Mouse (Mus musculus): ENCODE measurements around the gene Eif3d.

The Eif3d gene

GRCm38 (mm10) chr15:77930986-77931688 lies 39.5 kb downstream of the Eif3d start:
- Histone ChIP-seq H3K4me1 (replicated peaks; ENCODE audit: low read depth, low read length) (peaks cover 41% of the 10 kb centered on the region), H3K27me3 (ENCODE audit: insufficient read depth, low read length) (peaks cover 5% of the 10 kb centered on the region; the same call in 1 of the 2 replicates), H3K9me3 (ENCODE audit: low read length) (no peaks in the 10 kb centered on the region), H3K36me3 (ENCODE audit: insufficient read depth, low read length) (peaks cover 17% of the 10 kb centered on the region), H3K4me3 (replicated peaks; ENCODE audit: low read length) (no peak overlapping the region)
- TF ChIP-seq CTCF (conservative IDR thresholded peaks at IDR 0.05; ENCODE audit: low read length) (no peak), POU5F1 (IDR thresholded peaks at IDR 0.05; ENCODE audit: borderline replicate concordance, low read length) (no peak)

- H3K4me1 ChIP-seq (replicated peaks; ENCODE audit: low read depth, low read length), result peaks cover 43% of the 10 kb centered on the region
- no peak for TF ChIP-seq NANOG (IDR thresholded peaks at IDR 0.05; ENCODE audit: borderline replicate concordance, low read length)
- no peak for TF ChIP-seq POU5F1 (IDR thresholded peaks at IDR 0.05; ENCODE audit: borderline replicate concordance, low read length)
- no peak for TF ChIP-seq CTCF (conservative IDR thresholded peaks at IDR 0.05; ENCODE audit: low read length)
- H3K27me3 ChIP-seq (ENCODE audit: insufficient read depth, low read length), result peaks cover 3% of the 10 kb centered on the region; the same call in 1 of the 2 replicates
- H3K36me3 ChIP-seq (ENCODE audit: insufficient read depth, low read length), result peaks cover 29% of the 10 kb centered on the region
- no peaks in the 10 kb centered on the region for H3K9me3 ChIP-seq (ENCODE audit: low read length)
- peak overlapping the region; percentile 93 for H3K4me3 ChIP-seq (replicated peaks; ENCODE audit: low read length)
Measured at GRCm38 (mm10) chr15:77929804-77930203, 40.8 kb downstream of the Eif3d start.

DNA sequence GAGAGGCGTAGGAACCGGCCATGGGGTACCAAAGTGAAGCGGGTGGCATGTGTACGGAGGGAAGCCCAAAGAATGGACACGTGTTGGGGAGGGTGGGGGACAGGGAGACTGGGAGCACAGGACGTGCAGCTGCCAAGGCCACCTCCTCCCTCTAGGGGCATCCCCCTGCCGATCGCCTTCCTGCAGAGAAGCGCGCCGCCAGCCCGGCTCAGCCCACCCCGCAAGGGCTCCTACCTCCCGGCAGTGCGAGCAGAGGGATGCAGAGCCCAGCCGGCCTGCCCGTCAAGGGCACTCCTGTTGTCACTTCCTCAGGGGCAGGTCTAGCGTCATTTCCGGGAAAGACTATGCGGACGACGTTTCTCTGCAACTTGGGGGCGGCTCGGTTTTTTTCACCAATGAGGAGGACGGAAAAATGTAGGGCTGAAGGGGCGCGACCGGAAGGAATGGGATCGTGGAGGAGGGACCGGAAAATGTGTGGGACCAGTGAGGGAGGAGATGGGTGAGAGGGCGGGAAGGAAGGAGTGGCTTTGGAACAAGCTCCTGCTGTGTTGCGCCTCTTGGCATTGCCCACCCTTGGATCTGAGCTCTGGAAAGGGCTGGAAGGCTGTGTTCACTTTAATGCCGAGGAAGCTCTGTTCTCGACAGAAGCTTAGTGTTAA lies 41.8 kb downstream of the Eif3d start, which contains the start of gene Txn2:
Txn2 (minus strand) TSS at position 334 of the 659 bp plus-strand sequence.
- no peaks in the 10 kb centered on the region for H3K9me3 ChIP-seq (ENCODE audit: low read length)
- H3K4me1 ChIP-seq (replicated peaks; ENCODE audit: low read depth, low read length), result peaks cover 45% of the 10 kb centered on the region
- H3K36me3 ChIP-seq (ENCODE audit: insufficient read depth, low read length), result peaks cover 39% of the 10 kb centered on the region
- peak within 1 kb of the TSS; percentile 93 for H3K4me3 ChIP-seq (replicated peaks; ENCODE audit: low read length)
- H3K27me3 ChIP-seq (ENCODE audit: insufficient read depth, low read length), result no peaks in the 10 kb centered on the region
- TF ChIP-seq CTCF (conservative IDR thresholded peaks at IDR 0.05; ENCODE audit: low read length) (no peak), POU5F1 (IDR thresholded peaks at IDR 0.05; ENCODE audit: borderline replicate concordance, low read length) (no peak), NANOG (IDR thresholded peaks at IDR 0.05; ENCODE audit: borderline replicate concordance, low read length) (no peak)

DNA sequence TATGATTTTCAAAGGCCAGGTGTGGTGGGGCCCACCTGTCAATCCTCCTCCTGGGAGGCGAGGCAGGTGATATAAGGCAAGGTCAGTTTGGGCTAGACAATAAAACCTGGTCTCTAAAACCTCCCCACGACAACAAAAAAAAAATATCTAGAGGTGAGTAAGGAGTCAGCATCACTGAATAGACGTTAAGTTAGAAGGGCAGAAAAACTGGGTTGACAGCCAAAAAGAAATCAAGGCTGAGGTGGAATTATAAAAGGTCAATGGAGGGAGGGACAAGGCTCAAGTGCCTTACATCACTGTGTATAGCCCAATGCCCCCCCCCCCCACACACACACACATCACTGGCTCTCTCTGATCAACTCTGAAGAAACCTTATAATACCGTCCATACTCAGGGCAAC lies 42.5 kb downstream of the Eif3d start:
- Histone ChIP-seq H3K36me3 (ENCODE audit: insufficient read depth, low read length) (peaks cover 46% of the 10 kb centered on the region), H3K27me3 (ENCODE audit: insufficient read depth, low read length) (no peaks in the 10 kb centered on the region), H3K9me3 (ENCODE audit: low read length) (no peaks in the 10 kb centered on the region), H3K4me3 (replicated peaks; ENCODE audit: low read length) (peak overlapping the region; percentile 93), H3K4me1 (replicated peaks; ENCODE audit: low read depth, low read length) (peaks cover 46% of the 10 kb centered on the region)
- TF ChIP-seq NANOG (IDR thresholded peaks at IDR 0.05; ENCODE audit: borderline replicate concordance, low read length) (no peak), POU5F1 (IDR thresholded peaks at IDR 0.05; ENCODE audit: borderline replicate concordance, low read length) (no peak)

DNA sequence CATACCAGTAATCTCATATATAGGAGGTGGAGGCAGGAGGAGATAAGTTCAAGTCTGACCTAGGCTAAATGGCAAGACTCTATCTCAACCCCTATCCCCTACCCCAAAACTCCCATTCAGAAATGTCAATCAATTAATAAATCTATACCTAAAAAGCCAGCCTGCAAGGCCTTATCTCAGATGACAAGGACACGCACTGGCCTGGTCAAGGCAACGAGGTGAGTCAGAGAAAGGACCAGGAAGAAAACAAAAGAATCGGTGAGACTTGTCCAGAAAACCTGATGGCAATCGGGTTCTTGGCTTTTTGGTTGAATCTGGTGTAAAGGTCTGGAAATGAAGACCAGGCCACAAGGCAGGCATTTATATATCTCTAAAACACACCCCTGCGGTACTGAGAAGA lies 43.7 kb downstream of the Eif3d start:
- H3K4me1 ChIP-seq (replicated peaks; ENCODE audit: low read depth, low read length), result peaks cover 58% of the 10 kb centered on the region
- peaks cover 58% of the 10 kb centered on the region for H3K36me3 ChIP-seq (ENCODE audit: insufficient read depth, low read length)

GRCm38 (mm10) chr15:77925195-77925594 lies 45.4 kb downstream of the Eif3d start:
- no peak for TF ChIP-seq POU5F1 (IDR thresholded peaks at IDR 0.05; ENCODE audit: borderline replicate concordance, low read length)
- TF ChIP-seq CTCF (conservative IDR thresholded peaks at IDR 0.05; ENCODE audit: low read length), result no peak
- no peak for TF ChIP-seq NANOG (IDR thresholded peaks at IDR 0.05; ENCODE audit: borderline replicate concordance, low read length)
- peaks cover 73% of the 10 kb centered on the region for H3K4me1 ChIP-seq (replicated peaks; ENCODE audit: low read depth, low read length)
- no peaks in the 10 kb centered on the region for H3K27me3 ChIP-seq (ENCODE audit: insufficient read depth, low read length)
- H3K36me3 ChIP-seq (ENCODE audit: insufficient read depth, low read length), result peaks cover 75% of the 10 kb centered on the region
- no peaks in the 10 kb centered on the region for H3K9me3 ChIP-seq (ENCODE audit: low read length)
- H3K4me3 ChIP-seq (replicated peaks; ENCODE audit: low read length), result no peak overlapping the region

More for the DNA sequence above, 43.7 kb downstream of the Eif3d start:
- H3K9me3 ChIP-seq (ENCODE audit: low read length), result no peaks in the 10 kb centered on the region
- no peaks in the 10 kb centered on the region for H3K27me3 ChIP-seq (ENCODE audit: insufficient read depth, low read length)
- no peak for TF ChIP-seq POU5F1 (IDR thresholded peaks at IDR 0.05; ENCODE audit: borderline replicate concordance, low read length)
- peak overlapping the region; percentile 93; the same call in 1 of the 2 replicates for H3K4me3 ChIP-seq (replicated peaks; ENCODE audit: low read length)

DNA sequence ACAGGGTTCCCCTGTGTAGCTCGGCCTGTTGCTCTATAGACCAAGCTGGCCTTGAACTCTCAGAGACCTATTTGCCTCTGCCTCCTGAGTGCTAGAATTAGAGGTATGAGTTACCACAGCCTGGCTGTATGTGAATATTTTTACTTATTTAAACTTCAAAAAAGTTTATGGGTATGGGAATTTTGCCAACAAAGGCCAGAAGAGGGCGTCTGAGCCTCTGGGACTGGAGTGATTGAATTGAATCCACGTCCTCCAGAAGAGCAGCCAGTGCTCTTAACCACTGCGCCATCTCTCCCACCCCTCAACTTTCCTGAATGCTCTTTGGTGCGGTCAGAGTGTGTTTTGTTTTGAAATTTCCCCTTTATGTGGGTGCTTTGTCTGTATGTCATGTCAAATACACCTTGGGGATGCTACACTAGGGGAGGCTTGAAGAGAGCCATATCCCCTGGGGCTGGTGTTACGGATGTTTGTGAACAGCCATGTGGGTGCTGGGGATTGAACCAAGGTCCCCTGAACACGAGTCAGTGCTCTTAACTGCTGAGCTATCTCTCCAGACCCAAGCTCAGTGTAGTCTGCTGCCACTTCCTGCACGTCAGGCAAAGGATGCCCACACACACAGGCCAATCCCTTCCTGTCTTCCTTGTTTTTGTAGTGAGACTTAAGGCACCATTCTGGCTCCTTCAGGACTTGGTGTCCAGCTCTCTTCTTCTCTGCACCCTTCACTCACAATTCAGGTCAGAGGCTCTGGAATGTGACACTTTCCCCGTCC lies 47.2 kb downstream of the Eif3d start:
- H3K27me3 ChIP-seq (ENCODE audit: insufficient read depth, low read length), result no peaks in the 10 kb centered on the region
- H3K9me3 ChIP-seq (ENCODE audit: low read length), result no peaks in the 10 kb centered on the region
- TF ChIP-seq POU5F1 (IDR thresholded peaks at IDR 0.05; ENCODE audit: borderline replicate concordance, low read length) (no peak), NANOG (IDR thresholded peaks at IDR 0.05; ENCODE audit: borderline replicate concordance, low read length) (no peak), CTCF (conservative IDR thresholded peaks at IDR 0.05; ENCODE audit: low read length) (no peak; the same call in 1 of the 2 replicates)
- H3K36me3 ChIP-seq (ENCODE audit: insufficient read depth, low read length), result peaks cover 92% of the 10 kb centered on the region
- H3K4me1 ChIP-seq (replicated peaks; ENCODE audit: low read depth, low read length), result peaks cover 80% of the 10 kb centered on the region
- no peak overlapping the region for H3K4me3 ChIP-seq (replicated peaks; ENCODE audit: low read length)

DNA sequence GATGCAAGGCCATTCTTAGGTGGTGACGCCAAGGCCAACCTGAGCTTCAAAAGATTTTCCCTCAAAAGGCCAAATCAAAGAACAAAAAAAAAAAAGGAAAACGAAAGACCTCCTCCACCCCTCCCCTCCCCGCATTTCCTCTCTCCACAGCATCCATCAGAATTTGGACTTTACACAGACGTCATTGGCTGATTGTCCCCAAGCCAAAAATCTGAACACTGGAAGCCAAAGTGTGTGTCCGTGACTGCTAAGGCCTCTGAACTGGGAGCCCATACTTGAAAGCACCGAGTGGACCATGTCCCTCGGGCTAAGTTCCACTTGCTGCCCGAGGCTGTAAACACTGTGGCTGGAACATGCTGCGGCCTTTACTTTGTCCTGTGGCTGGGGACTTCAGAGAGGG lies 47.9 kb downstream of the Eif3d start:
- TF ChIP-seq CTCF (conservative IDR thresholded peaks at IDR 0.05; ENCODE audit: low read length) (no peak), NANOG (IDR thresholded peaks at IDR 0.05; ENCODE audit: borderline replicate concordance, low read length) (no peak), POU5F1 (IDR thresholded peaks at IDR 0.05; ENCODE audit: borderline replicate concordance, low read length) (no peak)
- Histone ChIP-seq H3K4me1 (replicated peaks; ENCODE audit: low read depth, low read length) (peaks cover 81% of the 10 kb centered on the region), H3K36me3 (ENCODE audit: insufficient read depth, low read length) (peaks cover 98% of the 10 kb centered on the region), H3K4me3 (replicated peaks; ENCODE audit: low read length) (no peak overlapping the region), H3K9me3 (ENCODE audit: low read length) (no peaks in the 10 kb centered on the region), H3K27me3 (ENCODE audit: insufficient read depth, low read length) (no peaks in the 10 kb centered on the region)
